ENCODE assay signal across 27 mouse cellular contexts in the genomic region with DNA sequence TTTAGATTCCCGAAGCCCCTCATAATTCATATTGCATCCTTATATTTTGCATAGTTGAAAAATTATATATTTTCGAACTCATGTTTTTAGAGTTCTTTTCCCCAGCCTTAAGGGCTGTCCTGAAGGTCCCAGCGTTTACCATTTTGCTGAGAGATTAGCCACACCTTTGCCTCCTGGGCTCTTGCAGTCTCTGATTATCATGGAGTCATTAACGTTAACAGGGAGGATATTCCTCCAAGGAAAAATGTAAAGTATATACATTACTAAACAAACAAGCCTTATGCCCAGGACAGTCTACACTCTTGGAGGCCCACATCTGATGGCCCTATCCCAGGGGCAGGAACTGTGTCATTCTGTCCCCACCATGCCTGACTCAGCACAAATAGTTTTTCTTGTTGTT. TPM values are rescaled to one million over a fixed set of nuclear protein-coding genes. Genes with fewer than 3 reads are reported as not detected.
"Had no signal": no experiment of that assay in that cellular context is flagged by ENCODE, and none has a peak within 500 bp of the region (broad histone marks: within the 10 kb centered on the region; RNA-seq: fewer than 3 reads in every experiment).

No protein-coding gene starts in this region.

- H3K4me3 ChIP-seq: heart, embryonic 13.5 days; heart, embryonic 15.5 days; hindbrain, embryonic 13.5 days; hindbrain, embryonic 15.5 days; intestine, embryonic 15.5 days; kidney, embryonic 15.5 days; limb, embryonic 13.5 days; limb, embryonic 15.5 days; liver, embryonic 12.5 days had no signal

- DNase-seq: gastrocnemius, postnatal 14 days; gastrocnemius, postnatal 36 days; heart, adult 18-20 months; heart, postnatal 14 days; heart, postnatal 36 days; kidney, adult 11 months; kidney, adult 2 months; kidney, adult 9 months; kidney, postnatal 14 days; kidney, postnatal 36 days; layer of hippocampus, adult 9-11 months; layer of hippocampus, postnatal 36 days; left cerebral cortex, postnatal 4 days had no signal

- H3K4me1 ChIP-seq: intestine, embryonic 15.5 days; liver, embryonic 12.5 days had no signal

- H3K36me3 ChIP-seq: heart, embryonic 13.5 days; heart, embryonic 15.5 days; hindbrain, embryonic 13.5 days; hindbrain, embryonic 15.5 days; intestine, embryonic 15.5 days; kidney, embryonic 15.5 days; limb, embryonic 13.5 days; limb, embryonic 15.5 days; liver, embryonic 12.5 days had no signal

- H3K4me2 ChIP-seq: heart, embryonic 11.5 days; heart, embryonic 13.5 days; heart, embryonic 15.5 days; hindbrain, embryonic 13.5 days; hindbrain, embryonic 15.5 days; intestine, embryonic 15.5 days; kidney, embryonic 15.5 days; limb, embryonic 13.5 days; limb, embryonic 15.5 days; liver, embryonic 12.5 days had no signal

- H3K27ac ChIP-seq: heart, embryonic 13.5 days; heart, embryonic 15.5 days; hindbrain, embryonic 13.5 days; hindbrain, embryonic 15.5 days; intestine, embryonic 15.5 days; kidney, embryonic 15.5 days; kidney, postnatal 0 days; limb, embryonic 13.5 days; limb, embryonic 15.5 days; liver, embryonic 12.5 days; liver, embryonic 14.5 days had no signal

- H3K27me3 ChIP-seq: hindbrain, embryonic 13.5 days; hindbrain, embryonic 15.5 days had no signal

- ATAC-seq: inflammation-experienced regulatory T-cells, adult 6 months; intestine, embryonic 15.5 days; liver, embryonic 12.5 days had no signal

- H3K9me3 ChIP-seq: heart, embryonic 13.5 days; heart, embryonic 15.5 days; hindbrain, embryonic 13.5 days; hindbrain, embryonic 15.5 days; intestine, embryonic 15.5 days; kidney, embryonic 15.5 days; limb, embryonic 13.5 days; limb, embryonic 15.5 days; liver, embryonic 12.5 days had no signal

- H3K9ac ChIP-seq: heart, embryonic 13.5 days; heart, embryonic 15.5 days; hindbrain, embryonic 13.5 days; hindbrain, embryonic 15.5 days; intestine, embryonic 15.5 days; kidney, embryonic 15.5 days; limb, embryonic 13.5 days; limb, embryonic 15.5 days; liver, embryonic 12.5 days; liver, embryonic 14.5 days had no signal

RNA-seq across cellular contexts. Expression of gene Adam23, which starts 3.1 kb away (rescaled TPM):
- total RNA-seq: hematopoietic stem cell, adult 5-6 weeks had no signal
